Mouse (Mus musculus): ENCODE data around the gene Plppr1. TPM values are rescaled to one million over a fixed set of nuclear protein-coding genes. Genes with fewer than 3 reads are reported as not detected.

The Plppr1 gene
- polyA plus RNA-seq, 1 experiment from 2014 or later: 0.39 TPM

DNA sequence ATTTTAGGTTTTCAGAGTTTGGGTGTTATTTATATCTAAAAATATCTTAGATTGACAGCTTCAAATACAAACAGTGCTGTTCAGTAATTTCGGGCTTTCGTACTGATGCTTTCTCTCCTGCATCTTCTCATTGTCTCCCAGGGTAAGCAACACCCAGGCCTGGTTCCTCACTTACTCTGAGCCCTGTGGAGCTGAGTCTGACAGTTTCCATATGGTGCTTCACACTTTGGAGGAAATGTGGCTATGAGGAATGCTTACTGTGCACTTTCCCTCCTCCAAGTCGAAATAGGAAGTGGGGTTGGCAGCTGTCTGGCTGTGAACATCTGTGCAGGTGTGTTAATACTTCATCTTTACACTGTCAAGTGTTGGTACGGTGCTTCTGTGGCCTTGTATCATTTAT is 85.7 kb downstream of the Plppr1 start:
- no peak overlapping the region for H3K4me2 ChIP-seq
- H3K36me3 ChIP-seq (replicated peaks): no peaks in the 10 kb centered on the region
- H3K4me1 ChIP-seq (replicated peaks): no peaks in the 10 kb centered on the region
- no peaks in the 10 kb centered on the region for H3K9me3 ChIP-seq (replicated peaks)
- ATAC-seq (ENCODE audit: insufficient read depth): no peak
- H3K4me3 ChIP-seq (replicated peaks): no peak overlapping the region
- WGBS (ENCODE audit: insufficient replicate concordance): 63% methylated on average over 4 of the region's 4 CpGs
- H3K27me3 ChIP-seq: no peaks in the 10 kb centered on the region
- no peak overlapping the region for H3K9ac ChIP-seq
- H3K27ac ChIP-seq (replicated peaks): no peak overlapping the region

DNA sequence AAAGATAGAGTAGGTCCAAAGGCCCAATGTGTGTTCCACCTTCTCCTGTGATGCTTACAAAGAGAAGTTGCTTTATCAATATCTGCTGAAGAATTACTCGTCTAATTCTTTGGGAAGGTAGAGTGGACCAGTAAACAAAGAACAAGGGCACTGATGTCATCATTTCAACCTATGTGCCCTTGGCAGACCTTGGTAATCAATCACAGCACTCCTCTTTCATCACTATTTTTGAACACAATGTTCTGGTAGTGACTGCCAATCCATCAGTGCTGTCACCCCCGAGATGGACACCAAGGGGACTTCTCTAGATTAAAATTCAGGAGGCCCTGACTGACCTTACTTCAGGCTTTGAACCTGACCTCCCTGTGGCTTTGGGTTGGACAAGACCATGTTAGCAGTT is 89.7 kb downstream of the Plppr1 start:
- no peaks in the 10 kb centered on the region for H3K9me3 ChIP-seq (replicated peaks)
- 32% methylated on average over 2 of the region's 2 CpGs for WGBS (ENCODE audit: insufficient replicate concordance)
- H3K36me3 ChIP-seq (replicated peaks): no peaks in the 10 kb centered on the region
- H3K4me3 ChIP-seq (replicated peaks): no peak overlapping the region
- H3K4me1 ChIP-seq (replicated peaks): no peaks in the 10 kb centered on the region
- H3K4me2 ChIP-seq: no peak overlapping the region
- no peaks in the 10 kb centered on the region for H3K27me3 ChIP-seq
- H3K27ac ChIP-seq (replicated peaks): no peak overlapping the region
- no peak overlapping the region for H3K9ac ChIP-seq
- ATAC-seq (ENCODE audit: insufficient read depth): no peak

DNA sequence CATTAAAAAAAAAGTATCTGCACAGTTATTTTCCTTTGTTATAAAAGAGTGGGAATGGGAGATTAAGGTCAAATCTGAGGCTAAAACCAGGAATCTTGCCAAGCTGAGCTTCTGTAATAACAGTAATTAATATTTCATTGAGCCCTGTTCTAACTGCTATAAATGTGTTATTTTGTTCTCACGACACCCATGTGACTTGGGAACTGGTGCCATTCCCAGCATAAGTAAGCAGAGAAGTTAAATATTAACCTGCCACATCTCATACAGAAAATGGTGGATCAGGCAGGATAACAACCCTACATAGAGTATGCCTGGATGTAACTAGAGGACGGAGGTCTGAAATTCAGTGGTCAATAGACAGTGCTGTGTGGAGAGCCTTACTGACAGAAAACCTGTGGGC is 90.2 kb downstream of the Plppr1 start:
- no peak overlapping the region for H3K9ac ChIP-seq
- H3K4me2 ChIP-seq: no peak overlapping the region
- no peaks in the 10 kb centered on the region for H3K4me1 ChIP-seq (replicated peaks)
- H3K9me3 ChIP-seq (replicated peaks): no peaks in the 10 kb centered on the region
- WGBS (ENCODE audit: insufficient replicate concordance): 56% methylated on average over 2 of the region's 2 CpGs
- no peaks in the 10 kb centered on the region for H3K27me3 ChIP-seq
- no peak for ATAC-seq (ENCODE audit: insufficient read depth)
- no peaks in the 10 kb centered on the region for H3K36me3 ChIP-seq (replicated peaks)
- H3K4me3 ChIP-seq (replicated peaks): no peak overlapping the region
- no peak overlapping the region for H3K27ac ChIP-seq (replicated peaks)

DNA sequence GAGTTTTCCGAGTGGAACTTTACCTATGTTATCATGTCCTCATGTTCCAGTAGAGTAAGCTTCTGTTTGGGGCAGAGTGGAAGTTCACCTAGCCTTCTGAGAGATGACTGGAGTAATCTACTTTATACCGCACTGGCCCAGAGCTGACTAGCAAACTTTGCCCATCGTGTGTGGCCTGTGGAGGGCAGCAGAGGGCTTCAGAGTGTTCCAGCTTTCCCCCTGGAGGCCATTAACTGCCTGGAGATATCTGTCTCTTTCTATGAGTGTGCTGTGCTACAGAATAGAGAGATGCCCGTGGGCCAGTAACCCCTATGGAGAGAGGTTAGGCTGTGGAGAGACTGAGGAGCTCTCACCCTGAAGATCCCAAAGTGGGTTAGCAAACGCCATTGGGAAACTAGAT is 94.8 kb downstream of the Plppr1 start:
- ATAC-seq (ENCODE audit: insufficient read depth): no peak
- 41% methylated on average over 5 of the region's 5 CpGs for WGBS (ENCODE audit: insufficient replicate concordance)

GRCm38 (mm10) chr4:49156781-49157180 is 97.7 kb downstream of the Plppr1 start:
- 0 out of 2 replicates have a peak, but pooled peaks cover 2% of the 10 kb centered on the region for H3K4me1 ChIP-seq (replicated peaks)
- H3K36me3 ChIP-seq (replicated peaks): no peaks in the 10 kb centered on the region
- WGBS (ENCODE audit: insufficient replicate concordance): 31% methylated on average over 1 of the region's 1 CpGs
- no peak overlapping the region for H3K4me2 ChIP-seq
- H3K4me3 ChIP-seq (replicated peaks): no peak overlapping the region
- no peak overlapping the region for H3K9ac ChIP-seq
- no peak overlapping the region for H3K27ac ChIP-seq (replicated peaks)
- no peaks in the 10 kb centered on the region for H3K9me3 ChIP-seq (replicated peaks)
- H3K27me3 ChIP-seq: no peaks in the 10 kb centered on the region
- no peak for ATAC-seq (ENCODE audit: insufficient read depth)

More for the DNA sequence above, 94.8 kb downstream of the Plppr1 start:
- no peaks in the 10 kb centered on the region for H3K27me3 ChIP-seq
- no peaks in the 10 kb centered on the region for H3K36me3 ChIP-seq (replicated peaks)
- no peak overlapping the region for H3K9ac ChIP-seq
- no peaks in the 10 kb centered on the region for H3K9me3 ChIP-seq (replicated peaks)
- H3K27ac ChIP-seq (replicated peaks): no peak overlapping the region
- H3K4me3 ChIP-seq (replicated peaks): no peak overlapping the region
- no peak overlapping the region for H3K4me2 ChIP-seq
- 0 out of 2 replicates have a peak, but pooled peaks cover 2% of the 10 kb centered on the region for H3K4me1 ChIP-seq (replicated peaks)

DNA sequence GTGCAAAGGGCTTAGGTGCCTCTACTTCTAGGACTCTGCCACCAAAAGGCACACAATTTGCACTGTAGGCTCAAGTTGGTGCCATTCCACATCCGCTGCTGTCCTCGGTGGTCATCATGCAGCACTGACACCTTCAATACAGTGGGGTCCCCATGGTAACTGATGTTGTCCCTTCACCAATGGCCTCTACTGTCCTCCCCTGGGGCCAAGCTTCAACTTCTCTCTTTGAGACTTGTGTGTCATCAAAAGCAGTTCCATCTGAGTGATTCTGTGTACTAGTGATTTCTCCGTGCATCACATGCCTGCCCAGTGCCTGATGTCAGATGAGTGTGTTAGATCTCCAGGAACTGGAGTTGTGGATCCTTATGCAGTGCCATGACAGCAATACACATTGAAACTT is 104.2 kb downstream of the Plppr1 start:
- Histone ChIP-seq H3K27ac (replicated peaks) (no peak overlapping the region), H3K4me1 (replicated peaks) (no peaks in the 10 kb centered on the region), H3K4me2 (no peak overlapping the region), H3K36me3 (replicated peaks) (no peaks in the 10 kb centered on the region), H3K27me3 (no peaks in the 10 kb centered on the region), H3K9me3 (replicated peaks) (no peaks in the 10 kb centered on the region), H3K9ac (no peak overlapping the region), H3K4me3 (replicated peaks) (no peak overlapping the region)
- 76% methylated on average over 3 of the region's 3 CpGs for WGBS (ENCODE audit: insufficient replicate concordance)
- ATAC-seq (ENCODE audit: insufficient read depth): no peak

DNA sequence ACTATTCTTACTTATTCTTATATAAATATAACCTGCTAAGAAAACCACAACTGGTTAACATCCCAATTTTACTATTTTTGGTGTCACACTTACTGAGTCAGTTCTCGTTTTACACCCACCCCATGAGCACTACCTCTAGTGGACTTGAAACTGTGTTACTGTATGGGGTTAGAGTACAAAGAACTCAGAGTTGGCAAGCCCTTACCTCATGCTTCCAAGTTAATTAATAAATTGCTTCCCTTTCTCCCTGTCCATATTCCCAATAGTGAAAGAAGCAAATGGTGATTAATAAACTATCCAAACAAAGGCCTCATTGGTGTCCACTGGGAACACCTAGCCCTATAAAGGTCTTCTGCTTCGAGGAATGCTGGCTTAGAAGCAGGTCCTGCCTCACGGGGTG is 107.3 kb downstream of the Plppr1 start:
- no peak for ATAC-seq (ENCODE audit: insufficient read depth)
- 54% methylated on average over 3 of the region's 3 CpGs for WGBS (ENCODE audit: insufficient replicate concordance)
- H3K27me3 ChIP-seq: no peaks in the 10 kb centered on the region
- no peaks in the 10 kb centered on the region for H3K9me3 ChIP-seq (replicated peaks)
- no peak overlapping the region for H3K4me3 ChIP-seq (replicated peaks)
- H3K9ac ChIP-seq: no peak overlapping the region
- no peaks in the 10 kb centered on the region for H3K4me1 ChIP-seq (replicated peaks)
- no peak overlapping the region for H3K27ac ChIP-seq (replicated peaks)
- H3K36me3 ChIP-seq (replicated peaks): no peaks in the 10 kb centered on the region
- no peak overlapping the region for H3K4me2 ChIP-seq

DNA sequence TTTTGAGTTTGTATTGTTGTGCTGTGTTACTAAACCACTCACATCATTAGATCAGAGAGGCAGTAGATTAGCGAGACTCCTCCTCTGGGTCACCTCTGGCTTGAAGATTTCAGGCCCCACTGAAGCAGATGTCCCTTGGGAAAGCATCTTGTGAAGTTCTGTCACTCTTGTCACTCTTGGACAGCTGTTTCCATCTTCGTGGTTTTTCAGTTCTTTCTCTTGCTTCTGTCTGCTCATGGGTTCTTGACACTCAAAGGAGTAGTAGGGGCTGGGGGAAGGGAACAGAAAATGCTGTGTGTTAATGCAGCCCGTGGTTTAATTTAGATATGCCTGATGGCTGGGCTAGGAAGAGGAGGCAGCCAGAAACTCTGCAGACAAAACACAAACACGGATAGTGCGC is 108.0 kb downstream of the Plppr1 start:
- ATAC-seq (ENCODE audit: insufficient read depth): no peak
- Histone ChIP-seq H3K9me3 (replicated peaks) (no peaks in the 10 kb centered on the region), H3K9ac (no peak overlapping the region), H3K4me3 (replicated peaks) (no peak overlapping the region), H3K27me3 (no peaks in the 10 kb centered on the region), H3K27ac (replicated peaks) (no peak overlapping the region), H3K36me3 (replicated peaks) (no peaks in the 10 kb centered on the region), H3K4me2 (no peak overlapping the region), H3K4me1 (replicated peaks) (no peaks in the 10 kb centered on the region)
- WGBS (ENCODE audit: insufficient replicate concordance): 58% methylated on average over 5 of the region's 5 CpGs

GRCm38 (mm10) chr4:49169498-49169897 is 110.4 kb downstream of the Plppr1 start:
- no peak overlapping the region for H3K27ac ChIP-seq (replicated peaks)
- ATAC-seq (ENCODE audit: insufficient read depth): no peak
- no peaks in the 10 kb centered on the region for H3K4me1 ChIP-seq (replicated peaks)
- H3K27me3 ChIP-seq: no peaks in the 10 kb centered on the region
- no peaks in the 10 kb centered on the region for H3K36me3 ChIP-seq (replicated peaks)
- 42% methylated on average over 1 of the region's 1 CpGs for WGBS (ENCODE audit: insufficient replicate concordance)
- H3K9me3 ChIP-seq (replicated peaks): no peaks in the 10 kb centered on the region
- H3K4me3 ChIP-seq (replicated peaks): no peak overlapping the region
- H3K4me2 ChIP-seq: no peak overlapping the region
- no peak overlapping the region for H3K9ac ChIP-seq

GRCm38 (mm10) chr4:49178101-49178500 is 119.0 kb downstream of the Plppr1 start:
- H3K27me3 ChIP-seq: no peaks in the 10 kb centered on the region
- H3K9me3 ChIP-seq (replicated peaks): no peaks in the 10 kb centered on the region
- no peak overlapping the region for H3K9ac ChIP-seq
- no peak overlapping the region for H3K4me2 ChIP-seq
- no peak for ATAC-seq (ENCODE audit: insufficient read depth)
- no peaks in the 10 kb centered on the region; the same call in 1 of the 2 replicates for H3K4me1 ChIP-seq (replicated peaks)
- no peak overlapping the region for H3K4me3 ChIP-seq (replicated peaks)
- no peaks in the 10 kb centered on the region for H3K36me3 ChIP-seq (replicated peaks)
- 54% methylated on average over 2 of the region's 2 CpGs for WGBS (ENCODE audit: insufficient replicate concordance)
- H3K27ac ChIP-seq (replicated peaks): no peak overlapping the region

DNA sequence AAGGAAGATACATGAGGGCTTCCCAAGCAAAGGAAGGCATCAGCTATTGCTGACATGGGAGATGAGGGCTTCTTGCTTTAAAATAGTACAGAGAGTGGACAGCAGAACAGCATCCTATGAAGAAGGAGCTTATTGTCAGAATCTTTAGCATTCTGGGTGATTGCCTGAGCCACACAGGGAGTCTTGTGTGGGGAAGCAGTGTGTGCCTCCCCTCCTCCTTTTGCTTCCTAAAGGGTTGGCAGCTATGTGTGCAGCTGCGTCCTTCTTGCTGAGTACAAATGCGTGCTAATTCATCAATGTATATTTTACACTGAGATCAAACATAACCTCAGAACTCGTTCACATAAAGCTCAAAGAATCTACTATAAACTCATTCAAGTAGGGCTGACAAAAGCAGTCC is 119.8 kb downstream of the Plppr1 start:
- 42% methylated on average over 3 of the region's 3 CpGs for WGBS (ENCODE audit: insufficient replicate concordance)
- H3K4me1 ChIP-seq (replicated peaks): no peaks in the 10 kb centered on the region; the same call in 1 of the 2 replicates
- H3K36me3 ChIP-seq (replicated peaks): no peaks in the 10 kb centered on the region
- no peak overlapping the region for H3K4me3 ChIP-seq (replicated peaks)
- H3K4me2 ChIP-seq: no peak overlapping the region
- no peak overlapping the region for H3K27ac ChIP-seq (replicated peaks)
- no peak overlapping the region for H3K9ac ChIP-seq
- ATAC-seq (ENCODE audit: insufficient read depth): no peak
- no peaks in the 10 kb centered on the region for H3K27me3 ChIP-seq
- no peaks in the 10 kb centered on the region for H3K9me3 ChIP-seq (replicated peaks)

DNA sequence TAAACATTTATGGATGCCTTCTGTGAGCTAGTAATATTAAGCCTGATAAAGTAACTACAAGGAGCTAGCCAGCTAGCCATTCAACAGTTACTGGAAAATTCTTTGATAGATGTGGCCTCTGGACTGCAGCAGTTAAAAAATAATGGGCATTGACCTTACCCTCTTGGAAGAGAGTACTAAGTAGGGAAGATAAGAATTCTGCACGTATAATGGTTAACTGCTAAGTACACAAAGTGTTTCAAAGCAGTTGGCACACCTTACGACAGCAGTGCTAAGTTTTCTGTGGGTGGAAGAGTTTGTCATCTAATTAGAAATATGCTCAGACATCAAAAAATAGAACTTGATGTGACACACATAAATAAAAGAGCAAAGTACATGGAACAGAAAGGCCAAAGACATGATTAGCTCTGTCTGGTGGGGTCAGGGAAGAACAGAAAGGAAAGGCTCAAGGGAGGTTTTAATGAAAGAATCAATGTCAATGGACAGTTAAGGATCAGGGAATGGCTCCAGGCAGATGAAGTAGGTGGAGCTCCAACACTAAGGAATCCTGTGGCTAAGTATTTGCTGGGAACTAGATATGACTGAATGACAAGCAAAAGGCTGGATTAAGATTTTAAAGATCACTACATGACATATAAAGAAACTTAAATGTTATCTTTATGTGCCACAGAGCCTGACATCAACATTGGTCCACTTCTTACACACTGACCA is 120.6 kb downstream of the Plppr1 start:
- 52% methylated on average over 2 of the region's 2 CpGs for WGBS (ENCODE audit: insufficient replicate concordance)
- ATAC-seq (ENCODE audit: insufficient read depth): no peak
- H3K9ac ChIP-seq: no peak overlapping the region
- H3K4me3 ChIP-seq (replicated peaks): no peak overlapping the region
- H3K9me3 ChIP-seq (replicated peaks): no peaks in the 10 kb centered on the region
- H3K27ac ChIP-seq (replicated peaks): no peak overlapping the region
- H3K27me3 ChIP-seq: no peaks in the 10 kb centered on the region
- no peaks in the 10 kb centered on the region; the same call in 1 of the 2 replicates for H3K4me1 ChIP-seq (replicated peaks)
- H3K4me2 ChIP-seq: no peak overlapping the region
- no peaks in the 10 kb centered on the region for H3K36me3 ChIP-seq (replicated peaks)
